Mouse (Mus musculus) forebrain, postnatal 0 days (tissue): ENCODE results near the gene Erc2. TPM values are rescaled to one million over a fixed set of nuclear protein-coding genes. Genes with fewer than 3 reads are reported as not detected.

Experiments used
- ATAC-seq: fragments of 200-750 bp; cut with Nextera tagmentation; 2 replicates; pipeline ENCODE4 v1.8.0; 2017; ENCODE audit warnings: mild to moderate bottlenecking, moderate library complexity
- DNase-seq: peaks from one replicate; pipeline ENCODE4 v3.0.0-alpha.2; 2015
- H3K27ac ChIP-seq: fragments of 300-500 bp; sonication (generic); 2 replicates; pipeline ENCODE4 v1.5.1; 2014; ENCODE audit warnings: low read depth, mild to moderate bottlenecking, antibody characterized with exemption, low read length, moderate library complexity, mixed read lengths
- H3K27me3 ChIP-seq: fragments of 300-500 bp; sonication (generic); 2 replicates; pipeline ENCODE4 v1.6.1; 2014; ENCODE audit warnings: mild to moderate bottlenecking, low read length, mixed read lengths; ENCODE audit not compliant: insufficient read depth
- H3K36me3 ChIP-seq: fragments of 300-500 bp; sonication (generic); 2 replicates; pipeline ENCODE4 v1.6.1; 2014; ENCODE audit warnings: mild to moderate bottlenecking, moderate library complexity; ENCODE audit not compliant: insufficient read depth
- H3K4me1 ChIP-seq: fragments of 300-500 bp; sonication (generic); 2 replicates; pipeline ENCODE4 v1.6.1; 2014; ENCODE audit warnings: antibody characterized with exemption; ENCODE audit not compliant: insufficient read depth
- H3K4me2 ChIP-seq: fragments of 300-500 bp; sonication (generic); 2 replicates; pipeline ENCODE4 v1.6.1; 2014; ENCODE audit warnings: low read depth, mild to moderate bottlenecking, moderate library complexity
- H3K4me3 ChIP-seq: fragments of 300-500 bp; sonication (generic); 2 replicates; pipeline ENCODE4 v1.5.1; 2014; ENCODE audit warnings: low read depth, low read length, mixed read lengths
- H3K9ac ChIP-seq: fragments of 300-500 bp; sonication (generic); 2 replicates; pipeline ENCODE4 v1.6.1; 2014; ENCODE audit warnings: mild to moderate bottlenecking
- H3K9me3 ChIP-seq: fragments of 300-500 bp; sonication (generic); 2 replicates; pipeline ENCODE4 v1.6.1; 2016; ENCODE audit warnings: low read length
- CTCF ChIP-seq: sonication (generic); IDR thresholded peaks from 2 replicates; pipeline ENCODE4 v1.5.1; 2016; ENCODE audit warnings: antibody characterized with exemption, control low read depth, low read depth
- WGBS: fragments of 180-500 bp; shearing (Covaris S2); extraction: QIAGEN DNeasy Blood & Tissue Kit; methylation state at CpG from one replicate; pipeline ENCODE4 v1.1.7; 2014; 5-methylcytosine and 5-hydroxymethylcytosine counted together
- polyA plus RNA-seq: library from polyadenylated mRNA; unstranded; fragments of >200 nt; fragmentation: Nextera tagmentation; extraction: Ambion mirVana; gene quantifications from 2 replicates; pipeline ENCODE4 v1.2.1, GENCODE M21; 2015
- total RNA-seq: library from RNA; depleted of rRNA; stranded (reverse); fragments of >200 nt; gene quantifications from 2 replicates; pipeline ENCODE4 v1.2.3, GENCODE M21; 2014

Gene Erc2
- total and polyA plus RNA-seq, 2 experiments from 2014 or later = 106 to 117 TPM

DNA sequence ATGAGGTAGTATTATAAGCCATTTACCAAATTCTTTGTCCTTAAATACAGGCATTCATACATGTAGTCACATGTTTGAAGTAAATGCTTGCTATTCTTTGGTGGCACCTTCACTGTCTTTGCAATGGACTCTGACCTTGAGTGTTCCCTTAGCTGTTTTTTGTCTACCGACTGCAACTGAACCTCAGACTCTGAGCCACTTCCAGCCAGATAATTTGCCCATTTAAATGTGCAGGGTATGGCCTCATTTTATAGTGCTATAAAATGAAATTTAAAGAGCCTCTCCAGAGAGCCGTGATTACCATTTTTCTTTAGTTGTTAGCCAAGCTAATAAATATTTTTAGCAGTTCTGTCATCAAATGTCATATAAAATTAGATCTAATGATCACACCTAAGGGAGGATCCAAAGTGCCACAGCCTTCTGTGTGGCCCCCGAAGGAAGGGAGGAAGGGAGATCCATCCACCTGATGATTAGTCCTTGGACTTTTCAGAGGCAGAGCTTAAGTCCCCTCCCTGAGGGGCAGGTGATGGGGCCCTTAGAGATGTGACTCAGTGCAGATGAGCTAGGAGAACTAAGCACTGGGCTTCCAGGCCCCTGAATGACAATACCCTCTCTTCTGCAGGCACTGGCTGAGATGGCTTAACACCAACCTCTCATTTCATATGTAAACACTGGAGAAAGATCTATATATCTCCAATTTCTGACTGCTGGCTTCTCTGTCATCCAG is 439.6 kb downstream of the Erc2 start:
- no peak overlapping the region for H3K4me3 ChIP-seq
- no peak overlapping the region for H3K4me2 ChIP-seq
- H3K27me3 ChIP-seq = no peaks in the 10 kb centered on the region
- no peak for TF ChIP-seq CTCF
- DNase-seq (no peak), ATAC-seq (no peak)
- 60% methylated on average over 3 of the region's 3 CpGs for WGBS
- H3K27ac ChIP-seq = no peak overlapping the region
- H3K36me3 ChIP-seq = no peaks in the 10 kb centered on the region
- H3K9ac ChIP-seq = no peak overlapping the region
- no peaks in the 10 kb centered on the region for H3K4me1 ChIP-seq
- H3K9me3 ChIP-seq = no peaks in the 10 kb centered on the region

DNA sequence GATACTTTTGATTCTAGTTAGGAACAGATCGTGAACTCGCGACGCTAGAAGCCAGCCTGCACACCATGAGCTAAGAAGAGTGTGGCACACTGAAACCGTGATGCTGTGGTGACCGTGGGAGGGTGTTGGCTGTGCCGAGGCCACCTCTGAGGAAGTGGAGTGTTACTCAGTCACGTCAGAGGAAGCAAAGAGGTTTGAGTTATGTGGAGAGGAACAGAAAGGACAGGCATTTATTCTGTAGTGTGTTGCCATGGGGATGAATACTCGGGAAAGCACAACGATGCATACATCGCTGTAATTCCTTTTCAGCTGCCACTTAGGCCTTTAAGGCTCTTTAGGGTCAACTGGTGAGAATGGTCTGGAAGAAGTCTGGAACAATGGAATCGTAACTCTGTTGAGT is 445.8 kb downstream of the Erc2 start:
- DNase-seq (no peak), ATAC-seq (no peak)
- Histone ChIP-seq H3K27ac (no peak overlapping the region), H3K4me3 (no peak overlapping the region), H3K36me3 (no peaks in the 10 kb centered on the region), H3K9ac (no peak overlapping the region), H3K27me3 (no peaks in the 10 kb centered on the region), H3K4me1 (no peaks in the 10 kb centered on the region; the same call in 1 of the 2 replicates), H3K4me2 (no peak overlapping the region), H3K9me3 (no peaks in the 10 kb centered on the region)
- TF ChIP-seq CTCF = no peak
- WGBS = 28% methylated on average over 12 of the region's 12 CpGs

DNA sequence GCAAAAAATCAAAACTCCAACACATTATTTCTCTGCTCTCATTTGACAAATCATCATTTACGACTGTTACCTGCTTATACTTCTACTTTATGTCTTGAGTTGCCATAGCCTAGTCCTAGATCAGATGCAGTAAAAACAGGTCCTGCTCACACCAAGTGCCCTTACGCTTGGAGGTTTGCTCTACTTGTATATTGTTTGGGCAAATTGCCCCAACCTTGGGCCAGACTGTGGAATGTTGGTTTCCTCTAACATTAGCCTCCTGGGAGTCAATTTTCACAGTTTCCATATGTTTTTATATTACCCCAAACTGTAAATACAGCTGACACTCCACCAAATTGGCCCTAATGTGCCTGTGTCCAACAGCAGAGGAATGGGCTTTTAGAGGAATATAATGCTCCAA is 447.6 kb downstream of the Erc2 start:
- Histone ChIP-seq H3K27me3 (no peaks in the 10 kb centered on the region), H3K9me3 (no peaks in the 10 kb centered on the region), H3K27ac (no peak overlapping the region), H3K4me1 (no peaks in the 10 kb centered on the region; the same call in 1 of the 2 replicates), H3K4me2 (no peak overlapping the region), H3K4me3 (no peak overlapping the region), H3K9ac (no peak overlapping the region), H3K36me3 (no peaks in the 10 kb centered on the region)
- 93% methylated on average over 2 of the region's 2 CpGs for WGBS
- TF ChIP-seq CTCF = no peak
- DNase-seq = no peak
- ATAC-seq = no peak

DNA sequence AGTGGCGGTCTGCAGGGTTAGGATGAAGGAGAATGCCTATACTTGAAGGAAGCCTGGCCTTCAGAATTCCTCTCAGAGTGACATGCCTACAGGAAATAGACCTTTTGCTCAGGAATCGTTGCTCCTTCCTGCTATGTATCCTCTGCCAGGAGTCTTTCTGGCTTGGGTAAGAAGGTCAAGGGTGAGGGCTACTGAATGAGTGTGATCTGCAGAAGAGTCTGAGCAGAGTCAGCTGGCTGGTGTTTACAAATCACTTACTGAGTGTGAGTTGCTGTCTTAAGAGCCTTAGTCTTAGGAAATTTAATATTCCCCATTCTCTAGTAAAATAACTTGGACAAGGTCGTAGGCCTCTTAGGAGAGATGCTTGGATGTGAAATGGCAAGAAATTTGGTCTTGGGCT is 450.3 kb downstream of the Erc2 start:
- H3K4me1 ChIP-seq = no peaks in the 10 kb centered on the region; the same call in 1 of the 2 replicates
- TF ChIP-seq CTCF = no peak
- H3K27me3 ChIP-seq = no peaks in the 10 kb centered on the region
- H3K36me3 ChIP-seq = no peaks in the 10 kb centered on the region
- H3K4me2 ChIP-seq = no peak overlapping the region
- DNase-seq (no peak), ATAC-seq (no peak)
- WGBS = 95% methylated on average over 3 of the region's 3 CpGs
- H3K4me3 ChIP-seq = no peak overlapping the region
- no peaks in the 10 kb centered on the region for H3K9me3 ChIP-seq
- H3K27ac ChIP-seq = no peak overlapping the region
- no peak overlapping the region for H3K9ac ChIP-seq

DNA sequence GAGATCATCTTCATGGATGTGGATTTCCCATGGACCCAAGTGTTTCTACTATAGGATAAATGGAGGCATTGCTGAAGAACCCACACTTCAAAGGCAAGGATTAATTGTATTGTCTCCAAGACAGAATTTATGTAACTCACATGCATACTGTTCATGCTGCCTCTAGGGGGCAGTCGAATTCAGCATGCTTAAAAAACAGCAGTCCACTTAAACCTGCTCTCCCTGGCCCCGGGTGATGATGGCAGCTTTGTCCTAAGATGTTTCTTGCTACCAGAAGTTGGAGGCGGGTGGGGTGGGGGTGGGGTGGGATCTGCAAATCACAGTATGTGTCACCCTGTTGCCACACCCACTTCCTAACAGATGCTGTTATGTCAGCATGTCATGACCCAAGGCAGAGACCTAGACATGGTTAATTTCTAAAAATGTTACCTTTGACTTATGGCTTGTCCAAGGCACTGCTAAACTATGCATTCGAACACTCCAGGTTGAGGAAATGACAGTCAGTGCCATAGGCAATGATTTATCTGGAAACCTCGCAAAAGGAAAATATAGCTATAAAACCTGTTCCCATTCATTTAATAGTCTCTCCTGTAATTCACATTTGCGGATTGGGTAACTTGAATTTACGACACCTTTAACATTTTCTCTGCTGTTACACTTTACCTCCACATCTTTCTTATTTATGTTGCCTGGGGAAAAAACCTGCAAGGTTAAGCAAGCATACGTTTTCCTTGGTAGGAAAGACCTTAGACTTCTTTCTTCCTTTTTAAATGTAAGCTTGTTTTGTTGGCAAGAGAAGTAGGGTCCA is 467.6 kb downstream of the Erc2 start:
- no peak overlapping the region for H3K4me2 ChIP-seq
- no peaks in the 10 kb centered on the region for H3K36me3 ChIP-seq
- no peak overlapping the region for H3K27ac ChIP-seq
- ATAC-seq = no peak
- no peaks in the 10 kb centered on the region for H3K9me3 ChIP-seq
- peak; percentile 68 for TF ChIP-seq CTCF
- no peak overlapping the region for H3K9ac ChIP-seq
- WGBS = 63% methylated on average over 8 of the region's 8 CpGs
- no peaks in the 10 kb centered on the region for H3K27me3 ChIP-seq
- H3K4me3 ChIP-seq = no peak overlapping the region
- H3K4me1 ChIP-seq = no peaks in the 10 kb centered on the region
- DNase-seq = peak; percentile 39

DNA sequence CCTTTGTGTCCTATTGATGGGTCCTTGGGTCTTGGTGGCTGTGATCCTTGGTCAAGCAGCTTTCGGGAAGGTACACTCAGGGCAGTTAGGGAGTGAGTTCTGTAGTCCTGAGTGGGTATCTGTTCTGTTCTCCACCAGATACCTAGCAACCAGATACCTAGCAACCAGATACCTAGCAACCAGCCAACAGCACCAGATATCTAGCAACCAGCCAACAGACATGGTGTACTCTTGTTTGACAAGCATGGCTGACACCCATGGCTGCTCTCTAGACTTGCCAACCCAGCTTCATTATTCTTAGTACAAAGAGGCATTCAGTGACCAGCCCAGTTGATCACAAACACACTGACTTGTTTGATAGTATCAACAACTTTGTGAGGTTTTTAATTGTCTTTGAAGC is 469.1 kb downstream of the Erc2 start:
- Histone ChIP-seq H3K9ac (no peak overlapping the region), H3K27me3 (no peaks in the 10 kb centered on the region), H3K4me3 (no peak overlapping the region), H3K27ac (no peak overlapping the region), H3K36me3 (no peaks in the 10 kb centered on the region), H3K9me3 (no peaks in the 10 kb centered on the region), H3K4me1 (no peaks in the 10 kb centered on the region), H3K4me2 (no peak overlapping the region)
- TF ChIP-seq CTCF = no peak
- no peak for DNase-seq
- 94% methylated on average over 1 of the region's 1 CpGs for WGBS
- ATAC-seq = no peak; the same call in 1 of the 2 replicates

DNA sequence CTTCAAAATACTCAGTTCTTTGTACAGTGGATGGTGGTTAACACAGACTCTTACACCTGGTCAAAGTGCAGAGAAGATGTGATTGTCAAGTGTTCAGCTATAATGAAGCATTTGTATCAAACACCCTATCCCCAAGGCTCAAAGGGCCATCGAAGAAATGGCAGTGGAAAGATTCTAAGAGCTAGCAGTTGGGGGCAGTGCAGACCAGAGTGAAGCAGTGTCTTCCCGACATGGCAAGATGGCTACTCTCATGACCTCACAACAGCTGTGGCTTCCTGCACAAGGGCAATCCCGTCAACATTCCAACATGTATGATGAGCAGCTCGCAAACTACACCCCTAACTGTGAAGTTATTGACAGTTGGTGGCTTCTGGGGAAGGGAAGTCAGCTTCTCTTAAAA is 471.0 kb downstream of the Erc2 start:
- DNase-seq = no peak
- 68% methylated on average over 4 of the region's 4 CpGs for WGBS

More for the DNA sequence above, 471.0 kb downstream of the Erc2 start:
- Histone ChIP-seq H3K4me3 (no peak overlapping the region), H3K27me3 (no peaks in the 10 kb centered on the region), H3K9me3 (no peaks in the 10 kb centered on the region), H3K9ac (no peak overlapping the region), H3K36me3 (no peaks in the 10 kb centered on the region), H3K4me1 (no peaks in the 10 kb centered on the region), H3K4me2 (no peak overlapping the region), H3K27ac (no peak overlapping the region)
- 0 out of 2 replicates have a peak, but pooled peaks have one; percentile 14 for TF ChIP-seq CTCF
- no peak for ATAC-seq
